Mouse (Mus musculus) midbrain, embryonic 11.5 days (tissue): ENCODE results near the gene Tcf7l1. TPM values are rescaled to one million over a fixed set of nuclear protein-coding genes. Genes with fewer than 3 reads are reported as not detected.

ENCODE experiments used
- ATAC-seq: fragments of 200-750 bp; cut with Nextera tagmentation; 2 replicates; pipeline ENCODE4 v1.8.0; 2017; ENCODE audit warnings: moderate TSS enrichment, moderate library complexity; ENCODE audit not compliant: low FRiP score
- DNase-seq: peaks from one replicate; pipeline ENCODE4 v3.0.0; 2015; ENCODE audit warnings: low spot score; ENCODE audit errors: missing footprints
- H3K27ac ChIP-seq: fragments of 300-500 bp; sonication (generic); 2 replicates; pipeline ENCODE4 v1.5.1; 2014; ENCODE audit warnings: low read depth, low read length
- H3K27me3 ChIP-seq: fragments of 300-500 bp; sonication (generic); 2 replicates; pipeline ENCODE4 v1.6.1; 2014; ENCODE audit warnings: mild to moderate bottlenecking, low read length, moderate library complexity, mixed read lengths; ENCODE audit not compliant: control insufficient read depth, insufficient read depth
- H3K36me3 ChIP-seq: fragments of 300-500 bp; sonication (generic); 2 replicates; pipeline ENCODE4 v1.6.1; 2014; ENCODE audit warnings: mild to moderate bottlenecking, low read length, moderate library complexity, mixed read lengths; ENCODE audit not compliant: control insufficient read depth, insufficient read depth
- H3K4me1 ChIP-seq: fragments of 300-500 bp; sonication (generic); 2 replicates; pipeline ENCODE4 v1.6.1; 2014; ENCODE audit warnings: low read length; ENCODE audit not compliant: control insufficient read depth, insufficient read depth
- H3K4me2 ChIP-seq: fragments of 300-500 bp; sonication (generic); 2 replicates; pipeline ENCODE4 v1.6.1; 2014; ENCODE audit warnings: mild to moderate bottlenecking, moderate library complexity
- H3K4me3 ChIP-seq: fragments of 300-500 bp; sonication (generic); 2 replicates; pipeline ENCODE4 v1.5.1; 2014; ENCODE audit warnings: low read depth, low read length
- H3K9ac ChIP-seq: fragments of 300-500 bp; sonication (generic); 2 replicates; pipeline ENCODE4 v1.6.1; 2014; ENCODE audit warnings: low read length
- H3K9me3 ChIP-seq: fragments of 300-500 bp; sonication (generic); 2 replicates; pipeline ENCODE4 v1.6.1; 2016; ENCODE audit warnings: low read length; ENCODE audit not compliant: control insufficient read depth
- WGBS: fragments of 180-500 bp; shearing (Covaris S2); extraction: QIAGEN DNeasy Blood & Tissue Kit; methylation state at CpG from one replicate; pipeline ENCODE4 v1.1.7; 2014; 5-methylcytosine and 5-hydroxymethylcytosine counted together
- polyA plus RNA-seq: library from polyadenylated mRNA; unstranded; fragments of >200 nt; fragmentation: Nextera tagmentation; extraction: Ambion mirVana; gene quantifications from 2 replicates; pipeline ENCODE4 v1.2.1, GENCODE M21; 2014

The Tcf7l1 gene
- polyA plus RNA-seq, 1 experiment from 2014 or later, result 19.8 TPM

DNA sequence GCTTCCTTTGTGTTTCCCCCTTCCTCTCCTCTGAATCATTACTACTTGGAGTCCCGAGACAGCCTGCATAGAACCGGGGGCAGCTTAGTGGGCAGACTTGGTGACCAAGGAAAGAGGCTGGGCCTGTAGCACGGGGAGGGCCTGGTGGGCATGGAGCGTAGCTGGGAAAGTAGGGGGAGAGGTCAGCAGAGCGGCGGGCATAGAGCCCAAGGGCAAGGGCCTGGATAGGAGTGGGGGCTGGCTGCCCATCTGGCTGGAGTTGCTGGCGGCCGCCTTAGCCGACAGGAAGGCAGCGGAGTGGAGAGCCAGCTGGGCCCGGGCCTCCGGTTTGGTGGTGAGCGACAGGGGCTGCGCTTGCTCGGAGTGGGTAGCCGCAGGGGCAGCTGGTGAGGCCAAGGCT is 161.8 kb downstream of the Tcf7l1 start:
- H3K4me3 ChIP-seq, result no peak overlapping the region
- 90% methylated on average over 16 of the region's 16 CpGs for WGBS
- no peaks in the 10 kb centered on the region for H3K27me3 ChIP-seq
- H3K36me3 ChIP-seq, result peaks cover 3% of the 10 kb centered on the region
- ATAC-seq (no peak), DNase-seq (no peak)
- H3K4me2 ChIP-seq, result no peak overlapping the region
- no peak overlapping the region; the same call in 1 of the 2 replicates for H3K9ac ChIP-seq
- no peak overlapping the region for H3K27ac ChIP-seq
- H3K9me3 ChIP-seq, result no peaks in the 10 kb centered on the region
- no peaks in the 10 kb centered on the region for H3K4me1 ChIP-seq

DNA sequence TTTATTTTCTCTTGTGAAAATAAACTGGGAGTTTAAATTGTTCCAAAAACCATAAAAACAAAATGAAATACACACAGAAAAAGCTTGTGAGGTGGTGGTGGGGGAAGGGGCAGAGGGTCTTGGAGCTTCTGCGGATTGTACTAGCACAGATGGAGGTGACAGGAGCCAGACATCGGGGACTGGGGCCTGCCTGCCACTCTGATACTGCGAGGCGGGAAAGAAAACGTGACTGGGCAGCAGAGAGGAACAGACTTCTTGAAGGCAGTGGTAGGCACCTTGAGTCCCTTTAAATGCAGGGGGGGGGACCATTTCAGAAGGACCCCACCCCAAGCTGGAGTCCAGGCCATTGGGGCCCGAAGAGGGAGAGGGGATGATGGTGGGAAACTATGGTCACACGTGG is 162.7 kb downstream of the Tcf7l1 start:
- Histone ChIP-seq H3K4me1 (no peaks in the 10 kb centered on the region), H3K4me2 (no peak overlapping the region), H3K4me3 (no peak overlapping the region), H3K36me3 (peaks cover 3% of the 10 kb centered on the region), H3K27me3 (no peaks in the 10 kb centered on the region), H3K9ac (no peak overlapping the region), H3K27ac (no peak overlapping the region), H3K9me3 (no peaks in the 10 kb centered on the region)
- WGBS, result 89% methylated on average over 7 of the region's 7 CpGs
- DNase-seq (no peak), ATAC-seq (no peak)

DNA sequence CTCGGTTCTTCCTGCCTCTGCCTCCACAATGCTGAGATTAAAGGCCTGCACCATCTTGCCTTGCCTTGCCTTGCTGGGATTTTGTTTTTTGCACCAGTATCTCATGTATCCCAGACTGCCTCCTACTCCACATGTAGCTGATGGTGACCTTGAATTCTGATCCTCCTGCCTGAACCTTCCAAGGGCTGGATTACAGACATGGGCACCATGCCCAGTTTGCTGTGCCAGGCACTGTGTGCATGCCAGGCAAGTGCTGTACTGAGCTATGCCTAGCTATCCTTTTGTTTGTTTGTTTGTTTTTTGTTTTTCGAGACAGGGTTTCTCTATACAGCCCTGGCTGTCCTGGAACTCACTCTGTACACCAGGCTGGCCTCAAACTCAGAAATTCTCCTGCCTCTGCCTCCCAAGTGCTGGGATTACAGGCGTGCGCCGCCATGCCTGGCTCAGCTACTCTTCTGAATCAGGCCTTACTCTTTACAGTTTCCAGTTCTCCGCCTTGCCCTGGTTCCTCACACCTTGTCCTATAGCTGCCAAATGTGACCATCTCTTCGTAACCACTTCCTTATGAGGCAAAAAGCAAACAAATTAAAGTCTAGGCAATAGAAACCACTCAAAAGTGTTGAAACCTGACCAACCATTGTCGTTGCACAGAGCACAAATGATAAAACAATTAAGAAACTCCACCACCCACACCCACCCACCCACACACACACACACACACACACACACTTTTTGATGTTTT is 165.2 kb downstream of the Tcf7l1 start:
- ATAC-seq (no peak), DNase-seq (no peak)
- no peak overlapping the region for H3K4me2 ChIP-seq
- H3K36me3 ChIP-seq, result no peaks in the 10 kb centered on the region; the same call in 1 of the 2 replicates
- H3K9me3 ChIP-seq, result no peaks in the 10 kb centered on the region
- 90% methylated on average over 8 of the region's 8 CpGs for WGBS
- H3K9ac ChIP-seq, result no peak overlapping the region
- H3K4me3 ChIP-seq, result no peak overlapping the region
- H3K27me3 ChIP-seq, result no peaks in the 10 kb centered on the region
- no peaks in the 10 kb centered on the region for H3K4me1 ChIP-seq
- no peak overlapping the region for H3K27ac ChIP-seq

DNA sequence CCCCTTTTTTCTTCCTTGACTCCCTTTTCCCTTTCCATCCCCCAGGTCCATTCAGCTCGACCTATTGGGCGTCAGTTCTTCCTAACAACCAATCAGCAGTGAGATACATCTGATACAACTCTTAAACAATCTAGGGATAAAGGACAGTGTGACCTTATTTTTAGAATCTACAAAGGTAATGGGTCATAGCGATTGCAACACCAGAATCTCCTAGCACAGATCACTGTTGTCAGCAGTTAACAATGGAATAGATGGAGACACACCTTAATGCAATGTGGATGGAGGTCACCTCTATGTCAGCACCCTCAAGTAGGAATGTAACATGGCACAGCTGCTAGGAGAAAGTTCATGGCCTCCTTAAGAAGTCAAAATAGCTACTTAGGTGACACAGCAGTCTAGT is 166.1 kb downstream of the Tcf7l1 start:
- Histone ChIP-seq H3K9me3 (no peaks in the 10 kb centered on the region), H3K27me3 (no peaks in the 10 kb centered on the region), H3K9ac (no peak overlapping the region), H3K36me3 (no peaks in the 10 kb centered on the region; the same call in 1 of the 2 replicates), H3K4me2 (no peak overlapping the region), H3K27ac (no peak overlapping the region), H3K4me1 (no peaks in the 10 kb centered on the region), H3K4me3 (no peak overlapping the region)
- DNase-seq (no peak), ATAC-seq (no peak)
- WGBS, result 58% methylated on average over 3 of the region's 3 CpGs

DNA sequence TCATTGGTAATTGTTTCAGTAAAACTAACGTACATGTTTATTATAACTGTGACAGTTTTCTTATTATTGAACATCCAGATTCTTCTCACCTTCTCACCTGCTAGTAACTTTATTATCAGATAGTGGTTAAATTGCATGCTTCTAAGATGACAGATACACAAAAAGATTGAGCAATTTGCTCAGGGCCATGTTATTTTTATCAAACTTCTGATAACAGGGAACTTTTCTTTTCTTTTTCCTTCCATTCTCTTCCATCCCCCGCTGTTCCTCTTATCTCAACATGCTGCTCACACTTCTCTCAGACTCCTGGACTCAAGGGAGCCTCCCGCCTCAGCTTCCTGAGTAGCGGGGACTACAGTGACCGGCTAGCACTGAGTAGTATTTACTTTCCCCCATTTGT is 168.1 kb downstream of the Tcf7l1 start:
- Histone ChIP-seq H3K27ac (no peak overlapping the region), H3K4me2 (no peak overlapping the region), H3K4me3 (no peak overlapping the region), H3K27me3 (no peaks in the 10 kb centered on the region), H3K9ac (no peak overlapping the region), H3K36me3 (no peaks in the 10 kb centered on the region), H3K4me1 (peaks cover 6% of the 10 kb centered on the region), H3K9me3 (no peaks in the 10 kb centered on the region)
- ATAC-seq, result no peak
- no peak for DNase-seq
- 85% methylated on average over 5 of the region's 5 CpGs for WGBS

DNA sequence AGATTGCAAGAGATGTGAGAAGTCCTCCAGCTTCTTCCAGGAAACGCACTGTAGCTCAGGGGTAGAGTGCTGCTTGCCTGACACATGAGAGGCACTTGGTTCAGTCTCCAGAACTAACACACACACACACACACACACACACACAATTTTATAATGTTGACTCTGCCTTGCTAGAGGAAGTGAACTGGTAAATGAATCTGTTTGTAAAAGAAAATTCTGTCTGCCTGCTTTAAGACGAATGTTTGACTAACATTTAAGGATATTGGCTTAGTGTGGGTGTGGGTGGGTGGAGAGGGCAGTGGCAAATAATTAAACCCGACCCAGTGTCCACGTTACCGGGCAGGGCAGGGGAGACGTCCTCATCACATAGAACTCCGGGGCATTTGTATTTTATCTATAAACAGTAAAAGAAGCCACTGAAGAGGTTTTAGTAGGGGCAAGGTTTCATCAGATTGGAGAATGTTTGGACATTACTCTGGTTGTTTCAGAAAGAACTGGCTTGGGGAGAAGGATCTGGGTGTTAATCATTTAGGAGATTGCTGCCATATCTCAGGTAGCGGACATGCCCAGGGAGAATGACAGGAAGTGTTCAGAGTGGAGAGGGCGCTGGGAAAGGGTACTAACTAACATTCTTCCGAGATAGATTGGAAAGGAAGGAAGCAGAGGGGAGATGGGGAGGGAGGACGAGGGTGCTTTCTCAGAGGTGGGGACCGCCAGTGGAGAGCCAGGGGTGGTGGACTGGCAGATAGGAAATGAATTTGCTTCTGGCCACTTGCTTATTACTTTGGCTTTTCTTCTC is 169.1 kb downstream of the Tcf7l1 start:
- Histone ChIP-seq H3K4me1 (peaks cover 16% of the 10 kb centered on the region), H3K36me3 (no peaks in the 10 kb centered on the region), H3K4me3 (no peak overlapping the region), H3K9ac (no peak overlapping the region), H3K27ac (no peak overlapping the region), H3K9me3 (no peaks in the 10 kb centered on the region), H3K4me2 (no peak overlapping the region), H3K27me3 (no peaks in the 10 kb centered on the region)
- ATAC-seq (no peak), DNase-seq (no peak)
- 63% methylated on average over 12 of the region's 12 CpGs for WGBS

DNA sequence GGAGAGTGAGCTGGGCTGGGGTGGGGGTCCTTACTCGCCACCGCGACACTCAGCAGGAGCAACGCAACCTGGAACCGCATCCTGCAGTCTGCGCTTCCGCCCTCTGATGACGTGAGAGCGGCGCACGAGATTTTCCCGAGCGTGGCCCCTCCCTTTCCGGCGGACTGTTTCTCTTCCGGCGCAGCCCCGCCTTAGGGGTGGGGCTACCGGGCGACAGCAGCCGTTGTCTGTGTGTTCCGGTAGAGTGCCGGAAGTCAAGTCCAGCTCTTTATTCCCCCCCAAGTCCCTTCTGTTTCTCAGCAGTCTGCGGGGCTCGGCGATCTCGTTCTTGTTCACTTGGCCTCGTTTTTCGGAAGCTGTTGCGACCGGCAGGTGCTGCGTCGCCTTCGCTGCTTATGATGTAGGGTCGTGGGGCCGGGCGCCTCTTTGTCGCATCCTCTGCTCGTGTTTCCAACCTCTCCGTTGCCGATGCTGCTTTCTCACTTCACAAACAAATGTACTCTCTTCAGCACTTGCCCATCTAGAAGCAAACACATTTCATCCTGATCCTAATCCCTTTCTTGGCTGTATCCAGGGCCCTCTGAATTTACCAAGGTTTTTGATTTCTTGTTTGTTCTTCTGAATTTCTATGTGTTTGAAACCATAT is 172.3 kb downstream of the Tcf7l1 start, which contains the start of gene Tgoln1:
Gene Tgoln1 (minus strand): TSS at position 358 of the 646 bp plus-strand sequence.
- peak within 1 kb of the TSS; percentile 64 for H3K27ac ChIP-seq
- H3K9me3 ChIP-seq, result no peaks in the 10 kb centered on the region
- H3K36me3 ChIP-seq, result peaks cover 1% of the 10 kb centered on the region; the same call in 1 of the 2 replicates
- peak within 1 kb of the TSS; percentile 67 for H3K9ac ChIP-seq
- no peaks in the 10 kb centered on the region for H3K27me3 ChIP-seq
- ATAC-seq (peak; percentile 98), DNase-seq (peak; percentile 99)
- peak within 1 kb of the TSS; percentile 95 for H3K4me2 ChIP-seq
- H3K4me1 ChIP-seq, result peaks cover 17% of the 10 kb centered on the region
- H3K4me3 ChIP-seq, result peak within 1 kb of the TSS; percentile 78
- under 1% methylated on average over 39 of the region's 41 CpGs for WGBS

DNA sequence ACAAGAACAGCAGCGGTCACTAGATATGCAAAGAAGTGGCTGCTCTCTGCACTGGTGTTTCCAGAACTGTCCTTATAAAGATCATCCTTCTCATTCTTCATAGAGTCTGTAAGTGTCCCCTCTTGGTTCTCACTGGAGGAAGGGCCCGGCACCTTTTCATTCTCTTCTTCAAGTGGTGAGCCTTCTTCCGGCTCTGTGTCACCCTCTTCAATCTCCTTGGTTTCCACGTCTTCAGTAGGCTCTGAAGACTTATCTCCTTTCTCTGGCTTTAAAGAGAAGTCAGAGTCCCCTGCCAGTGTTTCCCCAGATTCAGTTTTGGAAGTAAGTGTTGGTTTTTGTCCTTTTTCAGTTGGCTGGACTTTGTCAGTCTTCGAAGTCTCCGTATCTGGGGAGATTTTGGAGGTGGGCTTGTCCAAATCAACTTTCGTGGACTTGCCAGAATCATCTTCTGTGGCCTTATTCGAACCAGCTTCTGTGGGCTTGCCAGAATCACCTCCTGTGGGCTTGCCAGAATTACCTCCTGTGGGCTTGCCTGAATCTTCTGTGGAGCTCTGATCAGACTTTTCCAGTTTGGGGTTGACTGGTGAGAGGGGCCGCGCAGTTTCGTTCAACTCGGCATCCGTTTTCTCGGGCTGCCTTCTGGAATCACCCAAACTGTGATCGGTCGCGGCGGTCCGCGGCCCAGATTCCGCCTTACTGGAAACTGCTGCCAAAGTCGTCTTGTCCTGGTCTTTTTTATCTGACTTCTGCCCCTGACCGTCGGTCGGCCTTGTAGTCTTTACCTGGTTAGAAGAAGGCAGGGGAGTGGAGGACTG is 173.3 kb downstream of the Tcf7l1 start:
- Histone ChIP-seq H3K4me2 (peak overlapping the region; percentile 95), H3K27ac (no peak overlapping the region), H3K36me3 (peaks cover 5% of the 10 kb centered on the region; the same call in 1 of the 2 replicates), H3K4me1 (peaks cover 17% of the 10 kb centered on the region), H3K27me3 (no peaks in the 10 kb centered on the region), H3K9me3 (no peaks in the 10 kb centered on the region), H3K9ac (peak overlapping the region; percentile 67), H3K4me3 (peak overlapping the region; percentile 78)
- ATAC-seq (peak; percentile 1; the same call in 1 of the 2 replicates), DNase-seq (peak; percentile 85)
- 30% methylated on average over 25 of the region's 25 CpGs for WGBS
